Mouse (Mus musculus) heart, adult 8-10 months (tissue): ENCODE measurements at regions not wholly inside any gene's neighbourhood (a gene's known extent, or its start where the extent isn't known, plus 50 kb on each side); places are given as distances from the start of the nearest gene placed in this dataset.

Source experiments
- DNase-seq: peaks from one replicate; pipeline ENCODE4 v3.0.0; 2022; ENCODE audit warnings: low spot score

GRCm38 (mm10) chr9:103922356-103922755 lies 80.0 kb upstream of the Nphp3 start:
- DNase-seq: no peak

- DNase-seq: no peak
These were observed 77.7 kb upstream of the Nphp3 start for GRCm38 (mm10) chr9:103924641-103925040.

- no peak for DNase-seq
These were observed 76.9 kb upstream of the Nphp3 start for GRCm38 (mm10) chr9:103925486-103925885.

GRCm38 (mm10) chr9:103928744-103929527 lies 73.4 kb upstream of the Nphp3 start:
- DNase-seq: no peak

- DNase-seq: no peak
These were observed 64.3 kb upstream of the Nphp3 start for GRCm38 (mm10) chr9:103938070-103938469.

GRCm38 (mm10) chr9:103940010-103940409 lies 62.3 kb upstream of the Nphp3 start:
- no peak for DNase-seq

- DNase-seq: no peak
These were observed 61.8 kb upstream of the Nphp3 start for GRCm38 (mm10) chr9:103940506-103940905.

- DNase-seq: no peak
These were observed 61.0 kb upstream of the Nphp3 start for GRCm38 (mm10) chr9:103941176-103941900.

- no peak for DNase-seq
These were observed 60.5 kb upstream of the Nphp3 start for GRCm38 (mm10) chr9:103941901-103942260.

- DNase-seq: no peak
These were observed 56.9 kb upstream of the Nphp3 start for GRCm38 (mm10) chr9:103945406-103945805.

GRCm38 (mm10) chr9:103951799-103952198 lies 50.5 kb upstream of the Nphp3 start:
- no peak for DNase-seq
